Mouse (Mus musculus) liver, embryonic 15.5 days (tissue): ENCODE results near the gene Braf. TPM values are rescaled to one million over a fixed set of nuclear protein-coding genes. Genes with fewer than 3 reads are reported as not detected.

ENCODE experiments used
- ATAC-seq: fragments of 200-750 bp; cut with Nextera tagmentation; 2 replicates; pipeline ENCODE4 v1.8.0; 2017; ENCODE audit warnings: moderate number of reproducible peaks, mild to moderate bottlenecking, moderate library complexity; ENCODE audit not compliant: insufficient read depth
- H3K27ac ChIP-seq: fragments of 300-500 bp; sonication (generic); replicated peaks from 2 replicates; pipeline ENCODE4 v1.5.1; 2015; ENCODE audit warnings: mild to moderate bottlenecking, inconsistent platforms
- H3K27me3 ChIP-seq: fragments of 300-500 bp; sonication (generic); 2 replicates; pipeline ENCODE4 v1.6.1; 2015; ENCODE audit warnings: mild to moderate bottlenecking, inconsistent platforms
- H3K36me3 ChIP-seq: fragments of 300-500 bp; sonication (generic); replicated peaks from 2 replicates; pipeline ENCODE4 v1.6.1; 2015; ENCODE audit warnings: moderate library complexity, mild to moderate bottlenecking, inconsistent platforms
- H3K4me1 ChIP-seq: fragments of 300-500 bp; sonication (generic); replicated peaks from 2 replicates; pipeline ENCODE4 v1.6.1; 2015; ENCODE audit warnings: inconsistent platforms
- H3K4me2 ChIP-seq: fragments of 300-500 bp; sonication (generic); 2 replicates; pipeline ENCODE4 v1.6.1; 2015; ENCODE audit warnings: moderate library complexity, mild to moderate bottlenecking, inconsistent platforms
- H3K4me3 ChIP-seq: fragments of 300-500 bp; sonication (generic); replicated peaks from 2 replicates; pipeline ENCODE4 v1.5.1; 2015; ENCODE audit warnings: mild to moderate bottlenecking, inconsistent platforms
- H3K9ac ChIP-seq: fragments of 300-500 bp; sonication (generic); 2 replicates; pipeline ENCODE4 v1.6.1; 2015; ENCODE audit warnings: moderate library complexity, mild to moderate bottlenecking, inconsistent platforms
- H3K9me3 ChIP-seq: fragments of 300-500 bp; sonication (generic); replicated peaks from 2 replicates; pipeline ENCODE4 v1.6.1; 2016; ENCODE audit warnings: inconsistent platforms
- WGBS: fragments of 180-500 bp; shearing (Covaris S2); methylation state at CpG from one replicate; pipeline ENCODE4 v1.1.7; 2015; ENCODE audit warnings: mixed read lengths; ENCODE audit not compliant: insufficient replicate concordance; 5-methylcytosine and 5-hydroxymethylcytosine counted together
- polyA plus RNA-seq: library from polyadenylated mRNA; unstranded; fragments of >200 nt; fragmentation: Nextera tagmentation; extraction: Ambion mirVana; gene quantifications from 2 replicates; pipeline ENCODE4 v1.2.1, GENCODE M21; 2015

Braf gene
- polyA plus RNA-seq, 1 experiment from 2014 or later: 5.7 TPM

DNA sequence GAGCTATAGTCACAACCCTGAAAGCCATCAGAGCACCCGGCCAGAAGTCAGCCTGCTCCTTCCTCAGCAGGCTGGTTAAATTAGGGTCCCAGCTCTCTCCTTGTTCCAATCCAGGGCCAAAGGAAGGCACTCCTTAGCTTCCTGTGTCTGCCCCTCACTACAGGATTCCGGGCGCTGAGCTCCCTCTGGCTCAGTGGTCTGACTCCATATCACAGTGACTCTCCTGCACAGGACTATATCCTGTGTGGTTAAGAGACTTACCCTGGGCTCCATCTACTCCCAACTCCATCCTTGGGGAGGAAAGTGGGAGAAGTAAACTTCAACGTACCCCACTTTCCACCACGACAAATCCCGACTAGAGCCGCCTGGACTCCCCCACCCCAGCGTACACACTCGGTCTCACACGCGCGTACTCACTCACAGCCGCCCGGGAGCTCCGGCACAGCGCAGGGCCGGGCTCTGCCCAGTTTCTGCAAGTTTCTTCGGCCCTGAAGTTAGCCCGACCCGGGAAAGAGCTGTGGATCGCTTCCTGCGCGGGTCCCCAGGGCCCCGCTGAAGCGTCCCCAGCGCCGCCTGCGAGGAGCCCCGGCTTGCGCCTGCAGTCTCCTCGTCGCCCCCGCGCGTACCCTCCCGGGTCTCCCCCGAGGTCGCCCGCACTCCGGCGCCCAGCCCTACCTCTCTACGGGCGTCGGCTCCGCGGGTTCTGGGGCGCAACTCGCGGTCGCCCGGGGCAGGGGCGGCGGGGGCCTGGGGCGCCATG lies 168.2 kb downstream of the Braf start:
- Histone ChIP-seq H3K9ac (peak overlapping the region; percentile 32; the same call in 1 of the 2 replicates), H3K9me3 (no peaks in the 10 kb centered on the region), H3K4me1 (peaks cover 6% of the 10 kb centered on the region), H3K4me3 (peak overlapping the region; percentile 57), H3K4me2 (peak overlapping the region; percentile 68), H3K36me3 (no peaks in the 10 kb centered on the region), H3K27ac (no peak overlapping the region), H3K27me3 (peaks cover 68% of the 10 kb centered on the region)
- ATAC-seq: peak; percentile 25; the same call in 1 of the 2 replicates
- WGBS: 1% methylated on average over 53 of the region's 54 CpGs

DNA sequence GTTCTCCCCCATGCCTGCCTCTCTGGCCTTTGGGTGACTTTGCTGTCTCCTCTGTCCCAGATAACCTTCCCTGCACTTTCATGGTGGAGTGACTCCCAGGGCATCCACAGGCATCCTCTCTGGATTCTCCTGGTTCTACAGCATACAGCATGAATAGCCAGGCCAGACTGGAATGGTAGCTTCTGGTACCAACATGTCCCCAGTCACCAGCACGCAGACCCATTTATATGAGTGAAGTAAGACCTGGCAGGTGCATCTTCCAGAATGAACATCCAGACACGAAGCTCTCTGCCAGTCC lies 169.7 kb downstream of the Braf start:
- H3K27me3 ChIP-seq: peaks cover 68% of the 10 kb centered on the region
- no peaks in the 10 kb centered on the region for H3K36me3 ChIP-seq
- no peak overlapping the region for H3K4me2 ChIP-seq
- 52% methylated on average over 2 of the region's 2 CpGs for WGBS
- no peaks in the 10 kb centered on the region for H3K9me3 ChIP-seq
- H3K27ac ChIP-seq: no peak overlapping the region
- no peak overlapping the region for H3K9ac ChIP-seq
- H3K4me1 ChIP-seq: peaks cover 4% of the 10 kb centered on the region; the same call in 1 of the 2 replicates
- no peak overlapping the region for H3K4me3 ChIP-seq
- no peak for ATAC-seq

DNA sequence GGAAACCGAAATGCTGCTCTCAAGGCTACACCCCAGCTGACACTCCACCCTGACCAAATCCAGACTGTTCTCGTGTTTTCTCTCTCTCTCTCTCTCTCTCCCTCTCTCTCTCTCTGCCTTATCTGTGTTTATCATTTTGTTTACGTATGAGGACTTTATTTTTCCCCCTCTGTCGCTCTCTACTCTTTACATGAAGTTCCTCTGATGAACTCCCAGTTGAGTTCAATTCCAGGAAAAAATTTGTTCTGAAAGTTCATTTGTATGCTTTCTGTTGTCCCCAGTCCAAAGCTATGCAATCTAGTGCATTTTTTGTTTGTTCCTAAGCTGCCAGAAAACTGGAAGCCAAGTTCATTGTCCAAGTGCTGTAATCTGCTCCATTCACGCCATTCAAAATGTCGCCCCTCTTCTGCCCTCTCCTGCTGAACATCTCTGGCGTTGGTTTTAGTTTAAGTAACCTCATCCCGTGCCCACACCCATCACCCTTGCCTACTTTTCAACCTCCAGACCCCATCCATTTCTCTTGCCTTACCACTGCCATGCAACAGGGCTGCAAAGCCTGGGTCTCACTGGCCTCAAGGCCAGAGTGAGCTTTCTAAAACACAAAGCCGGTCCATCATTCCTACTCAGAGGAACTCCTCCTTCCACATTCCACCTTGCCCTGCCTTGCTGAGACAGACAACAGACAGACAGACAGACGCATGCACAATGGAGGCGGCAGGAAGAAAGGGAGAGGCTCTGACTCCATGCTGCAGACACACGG lies 170.2 kb downstream of the Braf start:
- no peak overlapping the region for H3K9ac ChIP-seq
- H3K9me3 ChIP-seq: no peaks in the 10 kb centered on the region
- H3K27ac ChIP-seq: no peak overlapping the region
- 60% methylated on average over 12 of the region's 12 CpGs for WGBS
- no peaks in the 10 kb centered on the region for H3K36me3 ChIP-seq
- no peak overlapping the region for H3K4me2 ChIP-seq
- H3K4me1 ChIP-seq: peaks cover 4% of the 10 kb centered on the region; the same call in 1 of the 2 replicates
- ATAC-seq: no peak
- H3K27me3 ChIP-seq: peaks cover 67% of the 10 kb centered on the region
- H3K4me3 ChIP-seq: no peak overlapping the region

Other genes starting within 250 kb of the Braf start
- 1.5 TPM in 2 replicates for gene Dennd2a, start 167.6 kb downstream of the Braf start, polyA plus RNA-seq
- 9.7 and 10.9 TPM in 2 replicates for gene Adck2, start 151.6 kb downstream of the Braf start, polyA plus RNA-seq
- 2.5 and 2.7 TPM in 2 replicates for gene Gm42420, start 139.7 kb downstream of the Braf start, polyA plus RNA-seq
- gene Ndufb2, start 132.9 kb downstream of the Braf start, polyA plus RNA-seq: 172 and 203 TPM in 2 replicates
- 53.2 and 64.2 TPM in 2 replicates for gene Mrps33, start 85.5 kb upstream of the Braf start, polyA plus RNA-seq
- not detected in 2 replicates for gene Tmem178b, start 147.8 kb upstream of the Braf start, polyA plus RNA-seq